Mouse (Mus musculus): Measurements from ENCODE around the gene Mme. TPM values are rescaled to one million over a fixed set of nuclear protein-coding genes. Genes with fewer than 3 reads are reported as not detected.

Gene Mme
- total RNA-seq (2015; ENCODE audit: low replicate concordance) (0.21 TPM in 1 of 2 replicates, not detected in the other), total RNA-seq (2017; ENCODE audit: low replicate concordance) (0.34 and 2.1 TPM in 2 replicates)

DNA sequence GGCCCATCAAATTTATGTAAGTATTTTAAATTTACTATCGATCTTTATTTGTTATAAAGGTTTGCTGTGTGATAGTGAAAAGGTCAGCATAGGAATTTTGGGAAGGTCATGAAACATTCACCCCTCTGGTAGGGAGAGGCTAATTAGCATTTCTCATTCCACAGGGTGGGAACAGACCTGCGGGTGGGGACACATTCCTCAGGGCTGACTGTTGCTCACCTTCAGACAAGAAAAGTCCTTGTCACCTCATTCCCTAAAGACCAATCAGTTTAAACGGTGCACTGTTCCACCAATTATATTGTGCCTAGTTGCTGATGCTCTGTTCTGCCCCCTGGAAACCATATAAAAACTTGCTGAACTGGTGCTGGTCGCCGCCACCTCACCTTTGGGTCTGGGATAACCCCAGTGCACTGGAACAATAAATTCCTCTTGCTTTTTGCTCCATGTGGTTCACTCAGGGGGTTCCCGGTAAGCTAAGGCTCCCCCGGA lies at the start of gene Mme:
Mme (plus strand) TSS at position 439 of the 489 bp plus-strand sequence.
- ATAC-seq (replicated peaks; ENCODE audit: low FRiP score, poor library complexity, severe bottlenecking): no peak

DNA sequence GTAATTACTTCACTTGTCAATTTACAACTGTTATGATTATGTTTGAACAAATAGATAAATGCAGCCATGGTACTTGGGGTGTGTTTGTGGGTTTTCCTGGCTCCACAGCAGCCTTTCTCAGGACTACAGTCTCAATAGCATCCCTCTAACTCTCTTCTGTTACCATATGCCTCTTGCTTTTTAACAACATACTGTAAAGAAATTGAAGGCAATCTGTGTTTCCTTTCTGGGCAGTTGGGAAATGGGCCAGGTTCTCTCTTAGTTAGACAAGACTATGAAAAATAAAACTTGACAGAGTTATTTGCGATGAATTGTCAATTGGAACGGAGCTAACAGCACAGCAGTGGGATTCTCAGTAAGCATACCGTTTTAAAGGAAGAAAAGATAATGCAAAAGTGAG lies 44.8 kb upstream of the Mme start:
- ATAC-seq (replicated peaks; ENCODE audit: low FRiP score, poor library complexity, severe bottlenecking): no peak

- ATAC-seq (replicated peaks; ENCODE audit: low FRiP score, poor library complexity, severe bottlenecking): no peak
These were observed 43.3 kb upstream of the Mme start for GRCm38 (mm10) chr3:63198026-63198425.

- no peak for ATAC-seq (replicated peaks; ENCODE audit: low FRiP score, poor library complexity, severe bottlenecking)
These were observed 19.3 kb upstream of the Mme start for GRCm38 (mm10) chr3:63221867-63222591.

- no peak for ATAC-seq (replicated peaks; ENCODE audit: low FRiP score, poor library complexity, severe bottlenecking)
These were observed 17.7 kb upstream of the Mme start for GRCm38 (mm10) chr3:63223676-63224075.

DNA sequence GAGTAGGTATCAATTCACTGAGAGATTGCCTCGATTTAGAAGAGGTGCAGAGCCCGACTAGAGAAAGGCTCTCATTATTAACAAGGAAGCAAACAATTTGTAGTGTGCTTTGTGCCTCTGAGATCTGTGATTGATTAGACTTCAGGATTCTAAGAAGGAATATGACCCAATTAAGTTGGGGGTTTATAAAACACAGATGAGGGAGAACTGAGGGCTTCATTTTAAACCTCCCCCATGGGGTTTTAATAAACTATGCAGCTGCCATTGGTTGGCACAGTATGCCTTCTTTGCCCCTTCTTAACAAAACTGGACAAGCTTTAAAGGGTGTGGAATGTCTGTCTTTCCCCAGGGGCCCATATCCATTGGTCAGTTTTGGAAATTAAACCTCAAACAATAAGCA lies 5.4 kb upstream of the Mme start:
- ATAC-seq (replicated peaks; ENCODE audit: low FRiP score, poor library complexity, severe bottlenecking): no peak

DNA sequence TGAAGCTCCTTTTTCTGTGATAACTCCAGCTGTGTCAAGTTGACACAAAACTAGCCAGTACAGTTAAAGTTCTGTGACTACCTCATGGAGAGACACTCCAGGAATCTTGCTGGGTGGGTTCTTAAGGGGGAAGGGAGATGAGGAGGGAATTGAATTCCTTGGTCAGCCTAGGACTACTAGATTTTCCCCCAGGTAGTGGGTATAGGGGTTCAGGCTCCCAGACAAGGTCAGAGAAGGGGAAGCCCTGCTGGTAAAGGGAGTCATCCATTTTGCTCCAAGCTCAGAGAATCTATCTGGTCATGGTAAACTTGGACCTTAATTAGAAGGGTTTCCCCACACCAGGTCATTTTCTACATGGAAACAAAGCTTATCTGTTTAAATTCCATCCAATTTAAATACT lies 2.4 kb downstream of the Mme start:
- ATAC-seq (replicated peaks; ENCODE audit: low FRiP score, poor library complexity, severe bottlenecking): no peak

DNA sequence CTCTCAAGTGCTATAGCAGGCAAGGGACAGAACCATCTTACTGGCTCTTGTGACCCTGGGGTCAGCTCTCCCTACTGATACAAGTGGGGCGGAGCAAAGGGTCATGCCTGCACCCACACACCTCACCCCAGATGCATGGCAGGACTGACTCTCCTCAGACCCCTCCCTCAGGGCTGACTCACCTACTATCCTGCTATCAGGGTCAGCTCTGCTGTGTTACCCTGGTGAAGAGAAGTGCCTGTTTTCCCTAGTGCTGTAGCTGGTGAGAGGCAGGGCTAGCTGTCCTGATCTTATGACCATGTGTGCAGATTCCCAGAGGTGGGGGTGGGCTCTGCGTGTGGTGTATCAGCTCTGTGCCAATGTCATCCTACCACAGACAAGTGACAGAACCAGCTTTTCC lies 30.8 kb downstream of the Mme start:
- no peak for ATAC-seq (replicated peaks; ENCODE audit: low FRiP score, poor library complexity, severe bottlenecking)

DNA sequence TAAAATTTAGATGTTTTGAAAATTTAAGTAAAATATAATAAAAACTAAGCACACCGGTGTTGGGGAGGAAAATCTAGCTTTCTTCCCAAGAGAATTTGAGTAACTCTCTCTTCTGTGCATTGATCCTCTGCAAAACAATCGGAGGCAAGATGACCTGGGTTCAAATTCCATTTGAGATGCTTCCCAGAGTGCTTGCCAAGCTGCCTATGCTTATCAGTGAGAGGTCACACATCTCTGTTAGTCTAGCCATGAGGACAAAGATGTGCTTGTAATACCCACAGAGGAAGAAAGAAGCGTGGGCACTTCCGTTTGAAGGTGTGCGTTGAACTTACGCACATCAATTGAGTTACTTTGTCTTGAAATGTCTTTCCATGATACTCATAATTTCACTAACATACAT lies 53.0 kb downstream of the Mme start:
- ATAC-seq (replicated peaks; ENCODE audit: low FRiP score, poor library complexity, severe bottlenecking): no peak

- no peak for ATAC-seq (replicated peaks; ENCODE audit: low FRiP score, poor library complexity, severe bottlenecking)
These were observed 53.5 kb downstream of the Mme start for GRCm38 (mm10) chr3:63294791-63295190.

DNA sequence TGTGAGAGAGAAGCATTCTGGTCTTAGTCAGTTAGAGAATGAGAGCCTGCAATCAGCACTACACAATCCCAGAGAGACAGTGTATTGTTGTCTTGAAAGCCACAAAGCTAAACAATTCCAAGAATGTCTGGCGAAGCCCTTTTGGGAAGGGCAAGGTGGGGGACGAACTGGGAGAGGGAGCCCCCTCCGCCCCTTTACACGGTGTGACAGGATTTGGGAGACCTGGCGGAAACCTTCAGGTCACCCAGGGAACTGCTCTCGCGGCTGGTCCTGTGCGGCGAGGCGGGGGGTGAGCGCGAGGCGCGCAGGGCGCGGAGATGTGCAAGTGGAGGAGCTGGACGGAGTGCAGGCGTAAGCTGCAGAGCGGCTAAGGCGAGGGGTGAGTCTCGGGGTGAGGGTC lies 53.9 kb downstream of the Mme start:
- ATAC-seq (replicated peaks; ENCODE audit: low FRiP score, poor library complexity, severe bottlenecking): no peak

GRCm38 (mm10) chr3:63295657-63296231 lies 54.4 kb downstream of the Mme start:
- no peak for ATAC-seq (replicated peaks; ENCODE audit: low FRiP score, poor library complexity, severe bottlenecking)

DNA sequence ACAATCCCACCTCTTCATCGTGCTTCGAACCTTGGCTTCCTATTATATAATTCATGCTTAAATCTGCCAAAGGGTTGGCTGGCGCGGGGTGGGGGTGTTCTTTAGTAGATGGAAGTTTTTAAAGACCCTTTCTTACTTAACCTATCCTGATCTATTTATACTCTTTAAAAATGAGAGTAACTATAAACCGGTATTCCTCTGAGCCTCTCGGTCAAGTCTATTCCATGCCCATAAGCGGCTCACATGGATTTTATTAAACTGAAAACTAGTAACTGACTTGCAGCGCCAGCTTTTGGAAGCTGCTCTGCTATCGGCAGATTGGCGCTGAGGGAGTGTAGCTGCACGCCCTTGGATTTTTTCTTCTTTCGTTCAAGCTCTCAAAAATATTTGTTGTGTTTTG lies 55.1 kb downstream of the Mme start:
- ATAC-seq (replicated peaks; ENCODE audit: low FRiP score, poor library complexity, severe bottlenecking): no peak

GRCm38 (mm10) chr3:63297787-63298186 lies 56.5 kb downstream of the Mme start:
- no peak for ATAC-seq (replicated peaks; ENCODE audit: low FRiP score, poor library complexity, severe bottlenecking)

- ATAC-seq (replicated peaks; ENCODE audit: low FRiP score, poor library complexity, severe bottlenecking): no peak
These were observed 73.9 kb downstream of the Mme start for GRCm38 (mm10) chr3:63315211-63315760.

GRCm38 (mm10) chr3:63317496-63317895 lies 76.2 kb downstream of the Mme start:
- no peak for ATAC-seq (replicated peaks; ENCODE audit: low FRiP score, poor library complexity, severe bottlenecking)

DNA sequence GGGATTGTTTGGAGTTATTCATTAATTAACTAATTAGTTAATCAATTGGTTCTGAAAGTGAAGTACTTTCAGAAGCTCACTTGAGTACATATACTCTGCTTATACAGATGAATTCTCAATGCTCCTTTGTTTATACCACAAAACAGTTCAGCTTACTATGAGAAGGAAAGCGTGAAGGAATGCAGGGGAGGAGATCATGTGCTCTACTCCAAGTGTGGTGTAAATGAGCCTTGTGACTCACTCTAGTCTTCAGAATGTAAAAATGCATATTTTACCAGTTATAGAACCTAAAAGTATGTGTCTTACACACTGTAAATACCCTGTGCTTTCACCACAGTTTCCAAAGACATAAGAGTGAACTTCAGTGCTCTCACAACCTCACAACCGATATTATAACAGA lies 84.3 kb downstream of the Mme start:
- ATAC-seq (replicated peaks; ENCODE audit: low FRiP score, poor library complexity, severe bottlenecking): no peak

DNA sequence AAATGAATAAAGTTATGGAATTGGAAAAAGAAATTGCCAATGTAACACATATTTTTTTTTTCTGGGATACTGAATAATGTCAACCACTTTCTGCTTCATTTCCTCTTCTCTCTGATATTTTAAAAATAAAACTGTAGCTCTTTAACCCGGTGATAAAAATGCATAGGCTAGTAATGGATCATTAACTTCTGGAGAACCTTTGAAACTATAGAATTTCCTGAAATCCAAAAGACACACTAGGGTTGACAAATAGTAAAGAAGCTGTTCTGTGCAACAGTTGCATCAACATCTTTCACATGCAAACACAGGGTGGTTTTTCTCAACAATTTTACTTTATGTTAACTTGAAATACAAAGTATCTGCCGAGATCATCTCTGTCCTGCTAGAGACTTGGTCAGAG lies 98.8 kb downstream of the Mme start:
- no peak for ATAC-seq (replicated peaks; ENCODE audit: low FRiP score, poor library complexity, severe bottlenecking)

GRCm38 (mm10) chr3:63340546-63340945 lies 99.2 kb downstream of the Mme start:
- no peak for ATAC-seq (replicated peaks; ENCODE audit: low FRiP score, poor library complexity, severe bottlenecking)

- no peak for ATAC-seq (replicated peaks; ENCODE audit: low FRiP score, poor library complexity, severe bottlenecking)
These were observed 100.1 kb downstream of the Mme start for GRCm38 (mm10) chr3:63341481-63341880.

- no peak for ATAC-seq (replicated peaks; ENCODE audit: low FRiP score, poor library complexity, severe bottlenecking)
These were observed 103.7 kb downstream of the Mme start for GRCm38 (mm10) chr3:63344998-63345397.

All from erythroblast, adult 5-6 weeks (primary cell).